Mouse (Mus musculus) neural tube, embryonic 15.5 days (tissue): ENCODE data around the gene Tmem26. TPM values are rescaled to one million over a fixed set of nuclear protein-coding genes. Genes with fewer than 3 reads are reported as not detected.

ENCODE experiments used
- ATAC-seq: fragments of 200-750 bp; cut with Nextera tagmentation; 2 replicates; pipeline ENCODE4 v1.8.0; 2017; ENCODE audit warnings: mild to moderate bottlenecking, moderate TSS enrichment, moderate library complexity; ENCODE audit not compliant: low FRiP score
- H3K27ac ChIP-seq: fragments of 300-500 bp; sonication (generic); replicated peaks from 2 replicates; pipeline ENCODE4 v1.5.1; 2015; ENCODE audit warnings: mild to moderate bottlenecking, inconsistent platforms
- H3K27me3 ChIP-seq: fragments of 300-500 bp; sonication (generic); replicated peaks from 2 replicates; pipeline ENCODE4 v1.6.1; 2015; ENCODE audit warnings: inconsistent platforms
- H3K36me3 ChIP-seq: fragments of 300-500 bp; sonication (generic); 2 replicates; pipeline ENCODE4 v1.6.1; 2015; ENCODE audit warnings: inconsistent platforms
- H3K4me1 ChIP-seq: fragments of 300-500 bp; sonication (generic); 2 replicates; pipeline ENCODE4 v1.6.1; 2015; ENCODE audit warnings: inconsistent platforms
- H3K4me2 ChIP-seq: fragments of 300-500 bp; sonication (generic); 2 replicates; pipeline ENCODE4 v1.6.1; 2015; ENCODE audit warnings: inconsistent platforms, mild to moderate bottlenecking, moderate library complexity
- H3K4me3 ChIP-seq: fragments of 300-500 bp; sonication (generic); replicated peaks from 2 replicates; pipeline ENCODE4 v1.5.1; 2015; ENCODE audit warnings: mild to moderate bottlenecking, inconsistent platforms
- H3K9ac ChIP-seq: fragments of 300-500 bp; sonication (generic); replicated peaks from 2 replicates; pipeline ENCODE4 v1.6.1; 2015; ENCODE audit warnings: mild to moderate bottlenecking, inconsistent platforms
- H3K9me3 ChIP-seq: fragments of 300-500 bp; sonication (generic); replicated peaks from 2 replicates; pipeline ENCODE4 v1.6.1; 2016; ENCODE audit warnings: inconsistent platforms
- WGBS: fragments of 180-500 bp; shearing (Covaris S2); methylation state at CpG from one replicate; pipeline ENCODE4 v1.1.7; 2015; ENCODE audit warnings: mixed read lengths; 5-methylcytosine and 5-hydroxymethylcytosine counted together
- polyA plus RNA-seq: library from polyadenylated mRNA; unstranded; fragments of >200 nt; fragmentation: Nextera tagmentation; extraction: Ambion mirVana; gene quantifications from 2 replicates; pipeline ENCODE4 v1.2.1, GENCODE M21; 2015

The Tmem26 gene
- polyA plus RNA-seq, 1 experiment from 2014 or later: 5.9 TPM

DNA sequence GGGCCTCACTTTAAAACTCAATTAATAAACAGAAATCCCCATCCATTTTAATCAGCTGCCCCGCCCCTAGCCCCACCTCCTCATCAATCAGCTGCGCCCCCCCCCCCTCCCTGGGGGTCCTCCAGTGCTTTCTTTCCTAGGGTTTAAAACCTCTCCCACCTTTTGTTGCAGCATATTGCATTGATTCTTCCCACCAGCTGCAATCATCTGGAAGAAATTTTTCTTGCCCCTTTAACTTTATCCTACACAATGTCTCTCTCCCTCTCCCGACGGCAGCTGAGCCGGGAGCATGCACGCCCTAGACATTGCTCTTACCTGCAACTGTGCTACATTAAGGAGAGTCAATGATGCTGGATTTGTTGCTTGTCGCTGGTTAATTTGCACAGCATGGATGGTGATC is 36.3 kb downstream of the Tmem26 start:
- Histone ChIP-seq H3K4me3 (no peak overlapping the region), H3K9ac (no peak overlapping the region), H3K27ac (no peak overlapping the region), H3K9me3 (no peaks in the 10 kb centered on the region), H3K27me3 (no peaks in the 10 kb centered on the region), H3K4me1 (no peaks in the 10 kb centered on the region), H3K4me2 (no peak overlapping the region), H3K36me3 (no peaks in the 10 kb centered on the region)
- 46% methylated on average over 7 of the region's 7 CpGs for WGBS
- ATAC-seq: no peak

DNA sequence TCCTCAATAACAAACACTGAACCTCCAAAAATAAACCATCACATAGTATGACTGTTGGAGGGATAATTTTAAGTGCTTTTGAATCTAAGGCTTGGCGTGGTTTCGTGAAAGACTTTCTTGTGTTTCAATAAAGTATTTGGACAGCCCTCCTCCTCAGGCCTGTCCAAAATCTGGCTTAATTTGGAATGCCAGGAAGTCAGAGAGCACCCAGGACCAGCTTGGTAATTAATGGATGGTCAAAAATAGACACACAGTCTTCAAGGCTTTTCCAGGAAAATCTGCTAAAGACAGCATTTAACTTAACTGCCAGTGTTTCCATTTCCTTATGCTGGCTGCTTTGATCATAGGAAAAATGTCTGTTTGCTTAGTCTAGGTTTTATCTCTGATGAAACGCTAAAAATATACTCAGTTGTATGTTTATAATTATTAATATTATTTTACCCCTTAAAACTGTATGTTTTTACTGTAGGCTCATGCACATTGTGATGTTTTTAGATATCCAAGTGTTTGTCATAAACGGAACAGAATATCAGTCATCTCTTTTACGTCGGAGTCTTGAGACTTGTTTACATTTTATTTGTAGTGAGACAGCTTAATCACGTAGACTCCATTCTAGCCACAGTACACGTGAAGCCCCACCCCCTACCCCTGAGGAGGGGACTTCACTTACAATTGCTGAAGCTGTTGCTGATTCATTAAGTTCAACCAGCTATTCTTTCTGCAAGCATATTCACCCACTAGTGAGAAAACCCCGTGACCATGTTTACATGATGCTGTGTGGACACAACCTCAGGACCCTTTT is 57.8 kb downstream of the Tmem26 start:
- Histone ChIP-seq H3K27me3 (no peaks in the 10 kb centered on the region), H3K27ac (no peak overlapping the region), H3K4me3 (no peak overlapping the region), H3K4me2 (no peak overlapping the region), H3K9me3 (no peaks in the 10 kb centered on the region), H3K4me1 (no peaks in the 10 kb centered on the region), H3K9ac (no peak overlapping the region), H3K36me3 (no peaks in the 10 kb centered on the region)
- no peak for ATAC-seq
- 85% methylated on average over 9 of the region's 9 CpGs for WGBS

DNA sequence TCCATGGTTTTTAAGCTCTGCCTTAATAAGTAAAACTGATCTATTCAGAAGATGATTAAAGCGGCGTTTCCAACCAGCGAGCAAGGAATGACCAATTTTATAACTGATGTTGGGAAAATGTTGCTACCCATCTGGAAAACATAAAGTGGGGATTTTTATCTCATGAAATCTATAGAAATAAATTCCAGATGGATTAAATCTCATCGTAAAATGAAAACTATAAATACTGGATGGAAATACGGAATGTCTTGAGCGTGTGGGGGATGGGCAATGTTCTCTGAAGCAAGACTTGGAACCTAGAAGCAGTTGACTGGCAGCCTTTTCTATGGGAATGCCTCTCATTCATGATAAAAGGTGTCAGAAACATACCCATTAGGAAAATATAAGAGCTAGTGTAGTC is 59.3 kb downstream of the Tmem26 start:
- Histone ChIP-seq H3K4me1 (no peaks in the 10 kb centered on the region), H3K4me2 (no peak overlapping the region), H3K4me3 (no peak overlapping the region), H3K27me3 (no peaks in the 10 kb centered on the region), H3K9me3 (no peaks in the 10 kb centered on the region), H3K36me3 (no peaks in the 10 kb centered on the region), H3K27ac (no peak overlapping the region), H3K9ac (no peak overlapping the region)
- 84% methylated on average over 6 of the region's 6 CpGs for WGBS
- no peak for ATAC-seq

DNA sequence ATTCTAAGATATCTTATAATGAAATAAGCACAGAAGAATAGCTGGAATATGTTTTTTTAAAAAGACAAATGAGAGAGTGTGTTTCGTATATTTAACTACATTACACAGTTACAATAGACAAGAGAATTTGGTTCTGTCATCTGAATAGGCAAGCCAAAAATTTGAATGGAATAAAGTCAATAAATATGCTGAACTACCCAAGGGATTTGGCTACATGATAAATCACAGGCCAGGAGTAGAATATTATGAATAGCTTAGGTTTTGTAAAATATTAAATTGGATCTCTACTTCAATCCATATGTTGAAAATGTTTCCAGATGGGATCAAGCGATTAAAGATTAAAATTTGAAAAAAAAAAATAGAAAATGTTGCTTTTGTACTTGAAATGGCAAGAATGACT is 60.4 kb downstream of the Tmem26 start:
- WGBS: 88% methylated on average over 2 of the region's 2 CpGs

DNA sequence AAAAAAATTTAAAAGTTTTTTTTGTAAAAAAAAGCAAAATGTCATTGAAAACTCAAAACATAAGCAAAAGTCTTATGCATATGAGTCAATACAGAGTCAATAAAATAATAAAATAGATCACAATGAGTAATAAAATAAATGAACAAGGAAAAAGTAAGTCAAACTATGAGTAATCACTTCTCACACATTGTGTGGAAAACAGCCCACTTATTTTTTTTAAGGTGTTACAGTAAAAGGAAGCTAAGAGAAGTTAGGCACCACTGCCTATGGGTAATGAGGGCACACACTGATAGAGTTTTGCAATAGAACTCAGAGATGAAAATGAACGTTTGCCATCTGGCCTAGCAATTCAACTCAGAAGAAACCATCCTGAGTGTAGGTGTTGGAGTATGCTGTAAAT is 61.0 kb downstream of the Tmem26 start:
- Histone ChIP-seq H3K4me1 (no peaks in the 10 kb centered on the region), H3K36me3 (no peaks in the 10 kb centered on the region), H3K9ac (no peak overlapping the region), H3K4me2 (no peak overlapping the region), H3K4me3 (no peak overlapping the region), H3K27ac (no peak overlapping the region), H3K27me3 (no peaks in the 10 kb centered on the region), H3K9me3 (no peaks in the 10 kb centered on the region)
- 94% methylated on average over 1 of the region's 1 CpGs for WGBS
- ATAC-seq: no peak

More for the DNA sequence above, 60.4 kb downstream of the Tmem26 start:
- Histone ChIP-seq H3K27ac (no peak overlapping the region), H3K9me3 (no peaks in the 10 kb centered on the region), H3K4me2 (no peak overlapping the region), H3K4me3 (no peak overlapping the region), H3K9ac (no peak overlapping the region), H3K4me1 (no peaks in the 10 kb centered on the region), H3K36me3 (no peaks in the 10 kb centered on the region), H3K27me3 (no peaks in the 10 kb centered on the region)
- ATAC-seq: no peak

DNA sequence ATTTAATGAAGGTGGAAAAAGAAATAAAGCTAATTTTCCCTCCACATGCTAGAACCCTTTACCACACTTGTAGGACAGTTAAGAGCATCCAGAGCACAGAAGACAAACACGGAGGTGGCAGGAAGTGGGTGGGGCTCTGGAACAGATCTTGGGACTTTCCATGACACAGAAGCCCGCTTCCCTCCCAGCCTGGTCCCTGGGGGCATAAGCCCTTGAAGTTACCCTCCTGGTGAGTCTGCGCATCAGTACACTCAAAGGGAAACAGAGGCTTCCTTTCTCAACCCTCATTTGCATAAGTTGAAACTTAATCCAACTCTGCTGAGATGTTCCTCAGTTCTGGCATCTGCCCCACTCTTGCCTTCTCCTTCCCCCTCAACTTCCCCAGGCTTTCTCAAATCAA is 72.0 kb downstream of the Tmem26 start:
- H3K9ac ChIP-seq: no peak overlapping the region
- no peak overlapping the region for H3K4me3 ChIP-seq
- 32% methylated on average over 3 of the region's 3 CpGs for WGBS
- no peaks in the 10 kb centered on the region for H3K9me3 ChIP-seq
- H3K27ac ChIP-seq: no peak overlapping the region
- H3K36me3 ChIP-seq: no peaks in the 10 kb centered on the region
- no peaks in the 10 kb centered on the region for H3K27me3 ChIP-seq
- 0 out of 2 replicates have a peak, but pooled peaks cover 2% of the 10 kb centered on the region for H3K4me1 ChIP-seq
- ATAC-seq: no peak
- no peak overlapping the region for H3K4me2 ChIP-seq

DNA sequence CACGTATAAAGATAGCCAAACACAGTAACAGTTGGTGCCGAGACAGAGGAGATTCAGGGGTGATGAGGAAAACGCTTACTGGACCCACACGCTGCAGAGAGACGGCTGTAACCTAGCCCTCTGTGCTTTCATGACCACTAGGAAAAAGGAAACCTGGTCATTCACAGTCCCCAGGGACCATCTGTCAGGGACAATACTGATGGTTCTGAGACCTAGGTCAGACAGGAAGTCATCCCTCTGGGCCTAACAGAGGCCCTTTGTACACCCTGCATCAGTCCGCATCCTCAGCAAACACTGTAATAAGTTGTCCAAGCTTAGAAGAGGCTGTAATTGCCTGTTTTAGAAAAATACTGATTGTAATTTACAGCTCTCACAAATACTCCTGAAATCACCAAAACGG is 76.4 kb downstream of the Tmem26 start:
- no peak for ATAC-seq
- no peak overlapping the region for H3K4me3 ChIP-seq
- 0 out of 2 replicates have a peak, but pooled peaks cover 2% of the 10 kb centered on the region for H3K4me1 ChIP-seq
- H3K9ac ChIP-seq: no peak overlapping the region
- 61% methylated on average over 7 of the region's 7 CpGs for WGBS
- H3K36me3 ChIP-seq: no peaks in the 10 kb centered on the region
- H3K4me2 ChIP-seq: no peak overlapping the region
- H3K27ac ChIP-seq: no peak overlapping the region
- H3K9me3 ChIP-seq: no peaks in the 10 kb centered on the region
- no peaks in the 10 kb centered on the region for H3K27me3 ChIP-seq

DNA sequence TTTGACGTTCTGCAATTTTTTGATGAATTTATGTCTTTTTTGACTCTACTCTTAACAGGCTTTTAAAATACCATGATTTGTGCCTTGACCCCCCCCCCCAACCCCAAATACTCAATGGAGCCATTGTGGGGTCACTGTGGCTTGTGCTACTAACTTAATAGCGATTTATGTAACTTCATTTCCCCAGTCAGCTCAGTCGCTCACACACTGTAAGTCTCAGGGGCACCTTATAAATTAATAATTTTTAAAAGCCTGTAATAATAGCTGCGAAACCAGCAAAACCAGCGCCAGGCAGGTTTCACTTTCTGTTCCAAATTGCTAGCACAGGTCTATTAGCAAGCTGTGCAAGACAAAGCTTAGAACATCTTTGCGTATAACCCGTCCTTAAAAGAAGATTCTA is 76.9 kb downstream of the Tmem26 start:
- Histone ChIP-seq H3K36me3 (no peaks in the 10 kb centered on the region), H3K27ac (no peak overlapping the region), H3K9me3 (no peaks in the 10 kb centered on the region), H3K27me3 (no peaks in the 10 kb centered on the region), H3K4me1 (0 out of 2 replicates have a peak, but pooled peaks cover 2% of the 10 kb centered on the region), H3K9ac (no peak overlapping the region), H3K4me3 (no peak overlapping the region), H3K4me2 (0 out of 2 replicates have a peak overlapping the region, but pooled peaks have one; percentile 2)
- WGBS: 65% methylated on average over 7 of the region's 7 CpGs
- ATAC-seq: no peak

DNA sequence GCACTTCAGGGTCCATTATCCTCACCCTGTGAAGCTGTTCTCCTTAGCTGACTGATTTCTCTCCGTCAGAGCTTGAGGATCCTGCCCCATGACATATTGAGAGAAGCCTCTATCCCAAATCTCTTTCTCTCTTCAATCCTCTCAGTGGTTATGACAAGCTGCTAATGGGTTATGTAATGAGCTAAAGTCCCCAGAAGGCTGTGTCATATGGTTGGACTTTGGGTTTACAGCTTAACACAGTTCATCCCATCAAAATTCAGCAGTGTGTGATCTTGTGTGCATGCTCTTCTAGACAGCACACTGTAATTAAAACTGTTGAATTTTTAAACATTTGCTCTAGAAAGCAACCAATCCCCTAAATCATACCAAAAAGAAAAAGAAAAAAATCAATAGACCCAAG is 82.9 kb downstream of the Tmem26 start:
- 63% methylated on average over 1 of the region's 1 CpGs for WGBS

DNA sequence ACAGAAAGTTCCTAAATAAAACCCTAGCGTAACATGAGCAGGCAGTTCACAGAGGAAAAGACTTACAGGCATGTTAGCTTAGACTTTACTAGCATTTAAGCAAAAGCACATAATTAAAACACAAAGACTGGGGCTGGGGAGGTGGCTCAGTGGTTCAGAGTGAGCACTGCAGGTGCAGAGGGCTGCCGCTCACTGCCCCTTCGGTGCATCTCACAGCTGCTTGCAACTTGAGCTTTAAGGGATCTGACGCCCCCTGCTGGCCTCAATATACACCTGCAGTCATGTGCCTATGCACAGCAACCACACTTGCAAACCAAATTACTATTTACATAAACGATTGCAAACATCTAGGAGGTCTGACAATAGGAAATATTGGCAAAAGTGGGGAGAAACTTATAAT is 87.5 kb downstream of the Tmem26 start:
- Histone ChIP-seq H3K4me3 (no peak overlapping the region), H3K27ac (no peak overlapping the region), H3K4me2 (no peak overlapping the region), H3K36me3 (no peaks in the 10 kb centered on the region), H3K4me1 (no peaks in the 10 kb centered on the region), H3K9me3 (no peaks in the 10 kb centered on the region), H3K27me3 (no peaks in the 10 kb centered on the region), H3K9ac (no peak overlapping the region)
- 90% methylated on average over 5 of the region's 5 CpGs for WGBS
- ATAC-seq: no peak

More for the DNA sequence above, 82.9 kb downstream of the Tmem26 start:
- no peaks in the 10 kb centered on the region for H3K36me3 ChIP-seq
- no peak overlapping the region for H3K27ac ChIP-seq
- H3K4me1 ChIP-seq: no peaks in the 10 kb centered on the region
- no peak overlapping the region for H3K4me3 ChIP-seq
- H3K27me3 ChIP-seq: no peaks in the 10 kb centered on the region
- 0 out of 2 replicates have a peak, but pooled peaks have one; percentile 17 for ATAC-seq
- no peaks in the 10 kb centered on the region for H3K9me3 ChIP-seq
- H3K4me2 ChIP-seq: no peak overlapping the region
- H3K9ac ChIP-seq: no peak overlapping the region

DNA sequence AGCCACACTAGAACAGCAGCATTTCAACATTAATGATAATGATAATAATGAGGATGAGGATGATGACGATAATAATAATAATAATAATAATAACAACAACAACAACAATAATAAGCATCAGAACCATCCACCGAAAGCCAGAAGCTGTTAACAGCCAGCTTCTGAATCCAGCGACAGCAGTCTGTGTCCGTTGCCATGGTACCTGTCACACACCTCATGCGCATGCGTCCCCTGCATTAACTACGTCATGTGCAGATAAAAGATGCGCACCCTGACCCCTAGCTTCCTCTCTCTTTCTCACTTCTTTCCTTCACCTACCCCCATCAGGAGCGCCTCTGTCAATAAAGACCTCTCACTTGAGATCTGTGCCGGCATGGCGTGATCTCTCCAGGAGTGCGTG is 89.3 kb downstream of the Tmem26 start:
- ATAC-seq: no peak
- Histone ChIP-seq H3K27ac (no peak overlapping the region), H3K4me2 (no peak overlapping the region), H3K4me3 (no peak overlapping the region), H3K9ac (no peak overlapping the region), H3K27me3 (no peaks in the 10 kb centered on the region), H3K36me3 (no peaks in the 10 kb centered on the region), H3K9me3 (no peaks in the 10 kb centered on the region), H3K4me1 (no peaks in the 10 kb centered on the region)
- WGBS: 82% methylated on average over 12 of the region's 12 CpGs

DNA sequence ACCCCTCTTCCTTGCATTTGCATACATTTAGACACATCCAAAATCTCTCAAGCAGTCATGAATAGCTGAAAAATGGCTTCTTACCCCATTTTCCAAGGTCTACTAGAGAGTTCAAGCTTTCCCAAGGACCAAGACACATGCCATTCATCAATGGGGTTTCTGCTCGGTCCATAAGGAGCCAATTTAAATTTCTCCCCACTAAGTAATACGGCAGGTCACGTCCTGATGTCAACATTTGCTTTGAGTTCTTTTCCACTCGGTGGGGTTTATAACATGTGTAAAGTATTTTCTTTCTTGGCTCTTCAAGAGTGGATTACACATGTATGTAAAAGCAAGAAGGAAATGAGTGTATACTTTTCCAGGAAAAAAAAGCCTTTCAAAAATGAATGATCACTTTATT is 93.8 kb downstream of the Tmem26 start:
- Histone ChIP-seq H3K27ac (no peak overlapping the region), H3K4me3 (no peak overlapping the region), H3K9me3 (no peaks in the 10 kb centered on the region), H3K4me1 (no peaks in the 10 kb centered on the region), H3K27me3 (no peaks in the 10 kb centered on the region), H3K9ac (no peak overlapping the region), H3K4me2 (no peak overlapping the region), H3K36me3 (no peaks in the 10 kb centered on the region)
- no peak for ATAC-seq
- WGBS: 74% methylated on average over 4 of the region's 4 CpGs
